Mouse (Mus musculus) kidney, postnatal 10 days (tissue): ENCODE measurements around the gene Man2b1.
A peak's percentile ranks its signal among the peaks of the same experiment; 100 is the strongest.
"Not testable (repeated sequence)": the region's sequence is repeated elsewhere in the genome, so short reads cannot be mapped to it uniquely, and the experiment has no call there.

ENCODE experiments used
- DNase-seq: peaks from one replicate; pipeline ENCODE4 v3.0.0; 2021; ENCODE audit warnings: mixed read lengths

The Man2b1 gene

GRCm38 (mm10) chr8:85074167-85074566 is 8.9 kb upstream of the Man2b1 start:
- DNase-seq = no peak

GRCm38 (mm10) chr8:85074617-85075016 is 8.5 kb upstream of the Man2b1 start:
- no peak for DNase-seq

- peak; percentile 71 for DNase-seq
These were observed 7.1 kb upstream of the Man2b1 start for GRCm38 (mm10) chr8:85076001-85076400.

- peak; percentile 88 for DNase-seq
These were observed 6.1 kb upstream of the Man2b1 start for GRCm38 (mm10) chr8:85076993-85077392.

- DNase-seq = no peak
These were observed 2.9 kb upstream of the Man2b1 start for GRCm38 (mm10) chr8:85080214-85080531.

- DNase-seq = peak; percentile 67
These were observed 2.4 kb upstream of the Man2b1 start, which contains the start of gene Wdr83os for GRCm38 (mm10) chr8:85080532-85081215. Gene Wdr83os, plus strand, starts transcription at chr8:85080740.

GRCm38 (mm10) chr8:85081216-85081555 is 1.9 kb upstream of the Man2b1 start, which contains the start of gene Wdr83:
Gene Wdr83, minus strand, starts transcription at chr8:85081306.
- DNase-seq = peak; percentile 54

GRCm38 (mm10) chr8:85082169-85082568 is 901 bp upstream of the Man2b1 start:
- DNase-seq = not testable (repeated sequence)

- peak; percentile 8 for DNase-seq
These were observed 1.6 kb downstream of the Man2b1 start for GRCm38 (mm10) chr8:85084633-85085032.

GRCm38 (mm10) chr8:85086238-85086637 is 3.2 kb downstream of the Man2b1 start:
- peak; percentile 9 for DNase-seq

- DNase-seq = no peak
These were observed 5.7 kb downstream of the Man2b1 start for GRCm38 (mm10) chr8:85088771-85089170.

- no peak for DNase-seq
These were observed 7.8 kb downstream of the Man2b1 start for GRCm38 (mm10) chr8:85090856-85091255.

GRCm38 (mm10) chr8:85091526-85092090 is 8.5 kb downstream of the Man2b1 start:
- no peak for DNase-seq

GRCm38 (mm10) chr8:85095051-85095450 is 12.0 kb downstream of the Man2b1 start:
- DNase-seq = no peak

- no peak for DNase-seq
These were observed 12.5 kb downstream of the Man2b1 start for GRCm38 (mm10) chr8:85095566-85095965.

GRCm38 (mm10) chr8:85096196-85096595 is 13.1 kb downstream of the Man2b1 start:
- no peak for DNase-seq

GRCm38 (mm10) chr8:85096850-85097249 is 13.8 kb downstream of the Man2b1 start:
- no peak for DNase-seq

GRCm38 (mm10) chr8:85100076-85100665 is 17.1 kb downstream of the Man2b1 start:
- DNase-seq = no peak

GRCm38 (mm10) chr8:85113241-85113640 is 30.2 kb downstream of the Man2b1 start:
- no peak for DNase-seq

- no peak for DNase-seq
These were observed 32.4 kb downstream of the Man2b1 start for GRCm38 (mm10) chr8:85115501-85115900.

- DNase-seq = no peak
These were observed 33.9 kb downstream of the Man2b1 start for GRCm38 (mm10) chr8:85116984-85117383.

- DNase-seq = peak; percentile 93
These were observed 36.2 kb downstream of the Man2b1 start for GRCm38 (mm10) chr8:85119052-85119981.

- DNase-seq = not testable (repeated sequence)
These were observed 37.2 kb downstream of the Man2b1 start for GRCm38 (mm10) chr8:85120251-85120650.
